Mouse (Mus musculus) gastrocnemius, adult 2 months (tissue): ENCODE measurements around the gene Plxdc1. TPM values are rescaled to one million over a fixed set of nuclear protein-coding genes. Genes with fewer than 3 reads are reported as not detected.

Experiments
- DNase-seq: peaks from one replicate; pipeline ENCODE4 v3.0.0; 2022
- H3K27ac ChIP-seq: fragments of 200-600 bp; 2 replicates; pipeline ENCODE4 v1.8.1; 2022; ENCODE audit warnings: mild to moderate bottlenecking
- H3K4me3 ChIP-seq: fragments of 200-600 bp; 2 replicates; pipeline ENCODE4 v1.8.1; 2022; ENCODE audit warnings: mild to moderate bottlenecking, moderate library complexity
- CTCF ChIP-seq: fragments of 200-600 bp; IDR thresholded peaks from 2 replicates; pipeline ENCODE4 v1.8.1; 2022; ENCODE audit warnings: antibody characterized with exemption, mild to moderate bottlenecking, moderate library complexity
- intact Hi-C: fragments of 180-260 bp; cut with DNase I; formaldehyde crosslinking; loops from one replicate; pipeline ENCODE4 v1.15.1; 2025
- microRNA-seq: library from miRNA; unstranded; fragments of <30 nt; microRNA quantifications from one replicate; pipeline ENCODE4 v1.2.0, GENCODE M21; 2021
- total RNA-seq, 2 experiments: library from RNA; stranded (reverse); gene quantifications; 2 replicates each; pipeline ENCODE4 v1.2.3; 2021

Gene Plxdc1
- total RNA-seq, 2 experiments from 2014 or later, result 3.0 to 3.1 TPM

DNA sequence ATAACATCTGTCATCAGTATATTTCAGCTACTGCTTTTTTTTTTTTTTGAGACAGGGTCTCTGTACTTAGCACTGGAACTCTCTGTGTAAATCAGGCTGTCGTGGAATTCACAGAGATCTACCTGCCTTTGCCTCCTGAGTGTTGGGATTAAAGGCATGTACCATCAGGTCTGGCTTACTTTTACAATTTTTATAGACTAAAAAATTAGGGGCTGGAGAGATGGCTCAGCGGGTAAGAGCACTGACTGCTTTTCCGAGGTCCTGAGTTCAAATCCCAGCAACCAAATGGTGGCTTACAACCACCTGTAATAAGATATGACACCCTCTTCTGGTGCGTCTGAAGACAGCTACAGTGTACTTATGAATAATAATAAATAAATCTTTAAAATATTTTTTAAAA, 105.9 kb downstream of the Plxdc1 start:
- no peak overlapping the region for H3K4me3 ChIP-seq
- intact Hi-C loops, result no loop called here
- H3K27ac ChIP-seq, result no peak overlapping the region
- no peak for TF ChIP-seq CTCF
- DNase-seq, result no peak

DNA sequence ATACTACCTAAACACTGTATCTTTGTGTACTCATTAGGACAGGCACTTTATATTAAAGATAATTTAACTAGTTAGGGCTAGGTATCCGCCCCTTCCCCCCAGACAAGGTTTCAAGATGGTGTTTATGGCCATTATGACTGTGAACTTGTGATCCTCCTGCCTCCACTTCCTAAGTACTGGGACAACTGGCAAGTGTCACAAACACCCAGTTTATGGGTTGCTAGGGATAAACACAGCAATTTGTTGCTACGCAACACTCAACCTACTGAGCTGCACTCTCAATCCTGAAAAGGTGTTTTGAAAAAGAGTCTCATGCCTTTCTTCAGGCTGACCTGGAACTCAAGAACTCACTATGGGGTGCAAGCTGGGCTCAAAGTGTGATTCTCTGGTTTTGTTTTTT, 108.9 kb downstream of the Plxdc1 start:
- intact Hi-C loops, result no loop called here
- Histone ChIP-seq H3K27ac (no peak overlapping the region), H3K4me3 (no peak overlapping the region)
- no peak for DNase-seq
- TF ChIP-seq CTCF, result no peak

DNA sequence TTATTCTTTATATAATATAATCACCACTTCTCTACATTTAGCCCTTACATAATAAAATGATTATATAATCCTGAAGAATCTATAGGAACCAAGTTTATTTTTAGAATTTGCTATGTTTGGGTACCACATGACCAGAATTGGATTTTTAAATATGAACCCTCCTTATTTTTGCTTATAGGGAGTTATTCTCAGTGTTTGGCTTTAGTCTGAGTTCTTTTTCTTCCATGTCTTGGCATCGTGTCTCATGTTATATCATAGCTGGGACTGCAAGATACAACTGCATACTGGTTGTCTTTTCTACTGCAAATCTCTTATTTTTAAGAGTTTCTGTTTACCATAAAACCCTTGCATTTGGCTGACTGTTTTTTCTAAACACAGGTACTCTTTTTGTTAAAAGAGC, 111.8 kb downstream of the Plxdc1 start:
- Histone ChIP-seq H3K4me3 (no peak overlapping the region), H3K27ac (no peak overlapping the region)
- TF ChIP-seq CTCF, result no peak
- intact Hi-C loops, result no loop called here
- no peak for DNase-seq

Small RNA genes lying within 50 kb of the gene (microRNA-seq; reads per million reads assigned to microRNA genes)
- gene Gm22461 (not detected), gene Gm27597 (not detected)

Other genes starting within 250 kb of the Plxdc1 start
- 10 to 100 TPM; 59.3 to 66.2 TPM for gene Pip4k2b, start 241.7 kb downstream of the Plxdc1 start, total RNA-seq
- 1 to 10 TPM; 6.2 to 6.5 TPM for gene Cwc25, start 219.9 kb downstream of the Plxdc1 start, total RNA-seq
- under 1 TPM; 0.39 to 0.56 TPM for gene 1700001P01Rik, start 210.5 kb downstream of the Plxdc1 start, total RNA-seq
- 100 to 1,000 TPM; 385 to 521 TPM for gene Rpl23, start 204.0 kb downstream of the Plxdc1 start, total RNA-seq
- gene Lasp1, start 187.4 kb downstream of the Plxdc1 start, total RNA-seq, result 10 to 100 TPM; 10.0 to 16.8 TPM
- gene B230217C12Rik, start 145.7 kb downstream of the Plxdc1 start, total RNA-seq, result under 1 TPM; 0.23 to 0.50 TPM
- under 1 TPM; 0.14 to 0.20 TPM for gene Fbxo47, start 102.3 kb downstream of the Plxdc1 start, total RNA-seq
- under 1 TPM; 0.31 to 0.47 TPM for gene Arl5c, start 9.7 kb upstream of the Plxdc1 start, total RNA-seq
- gene Cacnb1, start 36.6 kb upstream of the Plxdc1 start, total RNA-seq, result 100 to 1,000 TPM; 199 to 214 TPM
- 100 to 1,000 TPM; 404 to 490 TPM for gene Rpl19, start 40.3 kb upstream of the Plxdc1 start, total RNA-seq
- under 1 TPM in 1 of 2 experiments, not detected in 1; 0.11 TPM for gene Stac2, start 67.0 kb upstream of the Plxdc1 start, total RNA-seq
- gene Fbxl20, start 164.0 kb upstream of the Plxdc1 start, total RNA-seq, result 1 to 10 TPM; 8.2 to 9.7 TPM
- gene Med1, start 206.8 kb upstream of the Plxdc1 start, total RNA-seq, result 10 to 100 TPM; 26.4 to 33.1 TPM
- gene Cdk12, start 216.6 kb upstream of the Plxdc1 start, total RNA-seq, result 10 to 100 TPM; 14.2 to 17.1 TPM